Mouse (Mus musculus): ENCODE results near the gene Syn3. TPM values are rescaled to one million over a fixed set of nuclear protein-coding genes. Genes with fewer than 3 reads are reported as not detected.

Syn3 gene
- polyA plus RNA-seq, 2 experiments: 0.11 to 0.14 TPM

- H3K27ac ChIP-seq: no peak overlapping the region; the same call in 1 of the 2 replicates
- no peak for TF ChIP-seq EP300 (IDR thresholded peaks at IDR 0.05; ENCODE audit: low read depth)
- no peak for TF ChIP-seq CTCF (IDR thresholded peaks at IDR 0.05; ENCODE audit: low read depth)
- no peak overlapping the region for H3K4me3 ChIP-seq (ENCODE audit: insufficient read depth in 1 of 2, low read depth in 2 of 2, low read length in 2 of 2)
- H3K36me3 ChIP-seq (replicated peaks; ENCODE audit: control insufficient read depth, insufficient read depth, low read depth): no peaks in the 10 kb centered on the region
- H3K4me1 ChIP-seq (replicated peaks; ENCODE audit: control insufficient read depth in 2 of 2, insufficient read depth in 2 of 2, low read length in 1 of 2): peaks cover 38 to 56% of the 10 kb centered on the region in 2 experiments
- 66% methylated on average over 7 of the region's 7 CpGs for WGBS (ENCODE audit: insufficient replicate concordance)
- H3K9ac ChIP-seq (replicated peaks): no peak overlapping the region
- H3K9me3 ChIP-seq (ENCODE audit: control insufficient read depth, low read length): no peaks in the 10 kb centered on the region
- DNase-seq (ENCODE audit: low read depth in 3 of 3, low spot score in 3 of 3): no peak
- H3K4me2 ChIP-seq (ENCODE audit: low read depth): no peak overlapping the region
- no peak for ATAC-seq (ENCODE audit: insufficient read depth)
- no peaks in the 10 kb centered on the region for H3K27me3 ChIP-seq (ENCODE audit: control insufficient read depth, insufficient read depth, low read length)
Observed at GRCm38 (mm10) chr10:86331681-86332281, 166.9 kb downstream of the Syn3 start.

GRCm38 (mm10) chr10:86330993-86331680 lies 167.6 kb downstream of the Syn3 start:
- WGBS (ENCODE audit: insufficient replicate concordance): 55% methylated on average over 5 of the region's 5 CpGs
- peaks cover 38 to 53% of the 10 kb centered on the region in 2 experiments for H3K4me1 ChIP-seq (replicated peaks; ENCODE audit: control insufficient read depth in 2 of 2, insufficient read depth in 2 of 2, low read length in 1 of 2)
- H3K9ac ChIP-seq (replicated peaks): no peak overlapping the region
- ATAC-seq (ENCODE audit: insufficient read depth): no peak
- DNase-seq (ENCODE audit: low read depth in 3 of 3, low spot score in 3 of 3): no peak
- H3K4me2 ChIP-seq (ENCODE audit: low read depth): no peak overlapping the region
- H3K36me3 ChIP-seq (replicated peaks; ENCODE audit: control insufficient read depth, insufficient read depth, low read depth): no peaks in the 10 kb centered on the region
- no peaks in the 10 kb centered on the region for H3K27me3 ChIP-seq (ENCODE audit: control insufficient read depth, insufficient read depth, low read length)
- TF ChIP-seq EP300 (IDR thresholded peaks at IDR 0.05; ENCODE audit: low read depth): no peak
- no peak for TF ChIP-seq CTCF (IDR thresholded peaks at IDR 0.05; ENCODE audit: low read depth)
- H3K9me3 ChIP-seq (ENCODE audit: control insufficient read depth, low read length): no peaks in the 10 kb centered on the region
- H3K4me3 ChIP-seq (ENCODE audit: insufficient read depth in 1 of 2, low read depth in 2 of 2, low read length in 2 of 2): no peak overlapping the region
- no peak overlapping the region for H3K27ac ChIP-seq

- no peak for TF ChIP-seq EP300 (IDR thresholded peaks at IDR 0.05; ENCODE audit: low read depth)
- TF ChIP-seq CTCF (IDR thresholded peaks at IDR 0.05; ENCODE audit: low read depth): no peak
- Histone ChIP-seq H3K27ac (no peak overlapping the region; the same call in 1 of the 2 replicates), H3K4me3 (ENCODE audit: insufficient read depth in 1 of 2, low read depth in 2 of 2, low read length in 2 of 2) (no peak overlapping the region), H3K36me3 (replicated peaks; ENCODE audit: control insufficient read depth, insufficient read depth, low read depth) (no peaks in the 10 kb centered on the region), H3K4me1 (replicated peaks; ENCODE audit: control insufficient read depth in 2 of 2, insufficient read depth in 2 of 2, low read length in 1 of 2) (peaks cover 38 to 49% of the 10 kb centered on the region in 2 experiments), H3K4me2 (ENCODE audit: low read depth) (no peak overlapping the region), H3K27me3 (ENCODE audit: control insufficient read depth, insufficient read depth, low read length) (no peaks in the 10 kb centered on the region), H3K9me3 (ENCODE audit: control insufficient read depth, low read length) (no peaks in the 10 kb centered on the region), H3K9ac (replicated peaks) (no peak overlapping the region)
- ATAC-seq (ENCODE audit: insufficient read depth): peak; percentile 39; the same call in 1 of the 2 replicates
- 73% methylated on average over 8 of the region's 8 CpGs for WGBS (ENCODE audit: insufficient replicate concordance)
- DNase-seq (ENCODE audit: low read depth in 3 of 3, low spot score in 3 of 3): no peak
Observed at GRCm38 (mm10) chr10:86329241-86329882, 169.3 kb downstream of the Syn3 start.

GRCm38 (mm10) chr10:86328691-86329090 lies 170.0 kb downstream of the Syn3 start:
- TF ChIP-seq CTCF (IDR thresholded peaks at IDR 0.05; ENCODE audit: low read depth): peak; percentile 40; the same call in 1 of the 2 replicates
- TF ChIP-seq EP300 (IDR thresholded peaks at IDR 0.05; ENCODE audit: low read depth): no peak
- Histone ChIP-seq H3K9me3 (ENCODE audit: control insufficient read depth, low read length) (no peaks in the 10 kb centered on the region), H3K4me1 (replicated peaks; ENCODE audit: control insufficient read depth in 2 of 2, insufficient read depth in 2 of 2, low read length in 1 of 2) (peaks cover 34 to 43% of the 10 kb centered on the region in 2 experiments), H3K27ac (no peak overlapping the region; the same call in 1 of the 2 replicates), H3K36me3 (replicated peaks; ENCODE audit: control insufficient read depth, insufficient read depth, low read depth) (no peaks in the 10 kb centered on the region), H3K4me3 (ENCODE audit: insufficient read depth in 1 of 2, low read depth in 2 of 2, low read length in 2 of 2) (no peak overlapping the region), H3K27me3 (ENCODE audit: control insufficient read depth, insufficient read depth, low read length) (no peaks in the 10 kb centered on the region), H3K9ac (replicated peaks) (no peak overlapping the region), H3K4me2 (ENCODE audit: low read depth) (no peak overlapping the region)
- WGBS (ENCODE audit: insufficient replicate concordance): 57% methylated on average over 2 of the region's 2 CpGs
- ATAC-seq (ENCODE audit: insufficient read depth): no peak
- no peak for DNase-seq (ENCODE audit: low read depth in 3 of 3, low spot score in 3 of 3)

GRCm38 (mm10) chr10:86328143-86328542 lies 170.6 kb downstream of the Syn3 start:
- no peaks in the 10 kb centered on the region for H3K27me3 ChIP-seq (ENCODE audit: control insufficient read depth, insufficient read depth, low read length)
- no peaks in the 10 kb centered on the region for H3K36me3 ChIP-seq (replicated peaks; ENCODE audit: control insufficient read depth, insufficient read depth, low read depth)
- ATAC-seq (ENCODE audit: insufficient read depth): no peak
- H3K27ac ChIP-seq: no peak overlapping the region
- H3K4me3 ChIP-seq (ENCODE audit: insufficient read depth in 1 of 2, low read depth in 2 of 2, low read length in 2 of 2): no peak overlapping the region
- H3K4me1 ChIP-seq (replicated peaks; ENCODE audit: control insufficient read depth in 2 of 2, insufficient read depth in 2 of 2, low read length in 1 of 2): peaks cover 28 to 37% of the 10 kb centered on the region in 2 experiments
- no peak for TF ChIP-seq EP300 (IDR thresholded peaks at IDR 0.05; ENCODE audit: low read depth)
- no peak for TF ChIP-seq CTCF (IDR thresholded peaks at IDR 0.05; ENCODE audit: low read depth)
- DNase-seq (ENCODE audit: low read depth in 3 of 3, low spot score in 3 of 3): no peak
- WGBS (ENCODE audit: insufficient replicate concordance): 83% methylated on average over 4 of the region's 4 CpGs
- H3K9me3 ChIP-seq (ENCODE audit: control insufficient read depth, low read length): no peaks in the 10 kb centered on the region
- no peak overlapping the region for H3K4me2 ChIP-seq (ENCODE audit: low read depth)
- H3K9ac ChIP-seq (replicated peaks): no peak overlapping the region
